Mouse (Mus musculus) kidney, postnatal 25 days (tissue): ENCODE measurements around the gene Adgrb3.
A peak's percentile ranks its signal among the peaks of the same experiment; 100 is the strongest.
"Not testable (repeated sequence)": the region's sequence is repeated elsewhere in the genome, so short reads cannot be mapped to it uniquely, and the experiment has no call there.

Experiments used
- DNase-seq, 2 experiments: peaks; one replicate each; pipeline ENCODE4 v3.0.0; 2021; ENCODE audit warnings: mixed read lengths in 2 of 2

The Adgrb3 gene

GRCm38 (mm10) chr1:25504313-25504712 is 325.2 kb downstream of the Adgrb3 start:
- DNase-seq, result no peak

DNA sequence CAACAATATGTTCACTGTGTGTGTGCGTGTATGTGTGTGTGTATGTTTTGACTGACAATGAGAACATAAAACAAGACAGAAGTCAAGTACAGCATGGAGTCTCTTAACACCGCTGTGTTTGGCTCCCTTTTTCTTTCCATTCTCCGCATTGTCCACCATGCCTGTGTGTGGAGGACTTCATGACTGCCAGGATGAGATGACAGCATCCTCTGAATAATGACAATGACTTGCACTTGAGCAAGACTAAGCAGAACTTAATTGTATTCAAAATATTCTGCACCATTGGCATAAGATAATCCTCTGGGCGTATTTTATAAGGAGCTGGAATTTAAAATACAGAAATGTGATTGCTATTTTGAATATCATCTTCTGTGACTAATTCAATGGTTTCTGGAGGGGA is 326.0 kb downstream of the Adgrb3 start:
- DNase-seq, result no peak

- no peak for DNase-seq
These were observed 334.1 kb downstream of the Adgrb3 start for GRCm38 (mm10) chr1:25495202-25495914.

- DNase-seq, result no peak
These were observed 338.0 kb downstream of the Adgrb3 start for GRCm38 (mm10) chr1:25491503-25491902.

DNA sequence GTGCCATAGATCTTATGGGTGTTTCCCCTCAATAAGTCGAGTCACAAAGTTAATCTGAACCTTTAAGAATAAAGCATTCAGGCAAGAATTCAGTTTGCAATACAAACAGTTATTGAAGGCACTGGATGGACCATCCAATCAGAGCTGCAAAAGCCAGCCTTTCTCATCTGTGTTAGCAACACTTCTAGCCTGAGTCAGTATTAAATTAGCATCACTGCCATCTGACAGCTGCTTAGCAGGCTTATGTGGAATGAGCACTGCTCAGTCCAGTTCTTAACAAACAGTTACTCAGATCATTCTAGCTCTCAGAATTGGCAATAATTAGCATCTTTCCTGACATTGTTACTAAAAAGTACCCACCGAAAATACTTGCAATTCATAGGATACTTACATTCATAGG is 339.3 kb downstream of the Adgrb3 start:
- DNase-seq, result no peak

DNA sequence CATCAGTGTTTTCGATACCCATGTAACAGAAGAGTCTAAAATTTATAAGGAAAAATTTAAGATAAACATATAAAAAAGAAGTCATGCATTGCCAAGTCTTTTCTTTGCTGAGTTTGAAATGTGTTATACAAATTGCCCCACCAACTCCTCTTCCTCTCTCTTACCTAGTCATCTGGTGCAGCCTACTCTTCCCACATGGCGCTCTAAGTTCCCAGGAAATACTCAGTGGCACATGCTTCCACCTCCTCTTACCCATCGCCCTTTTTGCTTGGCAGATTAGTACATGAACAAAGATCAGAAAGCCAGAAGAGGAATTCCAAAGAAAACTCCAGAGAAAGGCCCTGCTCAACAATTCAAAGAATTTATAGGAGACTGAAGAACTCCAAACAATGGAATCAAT is 353.8 kb downstream of the Adgrb3 start:
- DNase-seq, result no peak

DNA sequence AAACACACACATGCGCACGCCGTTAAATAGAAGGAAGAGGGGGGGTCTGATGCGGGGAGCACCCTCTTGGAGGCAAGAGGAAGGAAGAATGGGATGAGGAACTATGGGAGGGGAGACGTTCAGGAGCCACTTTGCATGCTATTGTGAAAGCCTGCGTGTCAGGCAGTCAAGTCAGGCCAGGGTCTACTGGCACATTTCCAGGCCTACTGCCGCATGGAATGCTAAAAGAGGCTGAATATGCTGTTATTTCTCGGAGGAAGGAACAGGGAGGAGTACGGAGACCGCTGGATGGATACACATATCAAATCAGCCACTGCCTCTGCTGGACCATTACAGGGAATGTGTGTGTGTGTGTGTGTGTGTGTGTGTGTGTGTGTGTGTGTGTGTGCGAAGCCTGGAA is 355.0 kb downstream of the Adgrb3 start:
- DNase-seq, result peak in 1 of 2 experiments; percentile 1

DNA sequence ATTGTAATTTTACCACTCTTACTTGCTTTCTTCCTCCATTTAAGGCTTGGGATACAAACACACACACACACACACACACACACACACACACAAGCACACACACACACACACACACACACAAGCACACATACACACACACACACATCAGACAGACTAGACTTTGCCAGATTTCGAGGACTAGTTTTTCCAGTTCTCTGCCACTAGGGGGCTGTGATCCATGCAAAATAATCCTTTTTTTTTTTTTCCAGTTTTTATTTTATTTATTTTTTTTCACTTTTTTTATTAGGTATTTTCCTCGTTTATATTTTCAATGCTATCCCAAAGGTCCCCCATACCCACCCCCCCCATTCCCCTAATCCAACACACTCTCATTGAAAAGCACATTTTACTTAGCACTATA is 357.9 kb downstream of the Adgrb3 start:
- not testable (repeated sequence) for DNase-seq

DNA sequence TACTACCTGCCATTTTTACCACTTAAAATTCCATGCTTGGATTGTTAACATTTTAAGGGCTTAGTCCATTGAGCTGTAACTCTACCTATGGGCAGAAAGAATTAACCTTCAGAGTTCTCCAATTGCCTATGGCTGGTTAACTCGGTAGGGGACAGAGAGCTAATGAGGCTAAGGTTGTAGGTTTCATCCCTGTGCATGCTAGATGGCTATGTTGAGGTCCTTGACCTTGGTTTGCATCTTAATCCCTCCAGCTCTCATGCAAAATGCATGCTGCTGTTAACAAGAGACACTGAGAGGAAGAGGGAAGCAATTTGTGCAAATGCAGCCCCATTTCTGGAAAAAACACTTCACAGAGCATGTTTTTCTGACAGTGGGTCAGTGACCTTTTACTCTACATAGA is 366.9 kb downstream of the Adgrb3 start:
- DNase-seq, result no peak

DNA sequence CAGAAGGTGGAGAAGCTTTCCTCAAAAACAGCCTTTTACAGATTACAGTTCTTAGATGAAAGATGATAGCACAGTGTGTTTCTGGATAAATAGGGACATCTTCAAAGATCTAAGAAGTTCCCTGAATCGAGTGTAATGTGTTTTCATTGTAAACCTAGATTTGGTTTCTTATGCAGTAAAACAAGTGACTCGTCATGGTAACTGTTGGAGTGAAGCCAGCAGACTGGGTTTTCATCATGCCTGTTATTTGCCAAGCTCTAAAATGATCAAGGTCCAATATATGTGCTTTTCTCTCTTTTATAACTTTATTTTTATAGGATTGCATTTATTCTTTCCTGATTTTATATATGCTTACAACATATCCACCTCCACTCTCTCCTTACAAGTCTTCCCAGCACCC is 394.0 kb downstream of the Adgrb3 start:
- no peak for DNase-seq

DNA sequence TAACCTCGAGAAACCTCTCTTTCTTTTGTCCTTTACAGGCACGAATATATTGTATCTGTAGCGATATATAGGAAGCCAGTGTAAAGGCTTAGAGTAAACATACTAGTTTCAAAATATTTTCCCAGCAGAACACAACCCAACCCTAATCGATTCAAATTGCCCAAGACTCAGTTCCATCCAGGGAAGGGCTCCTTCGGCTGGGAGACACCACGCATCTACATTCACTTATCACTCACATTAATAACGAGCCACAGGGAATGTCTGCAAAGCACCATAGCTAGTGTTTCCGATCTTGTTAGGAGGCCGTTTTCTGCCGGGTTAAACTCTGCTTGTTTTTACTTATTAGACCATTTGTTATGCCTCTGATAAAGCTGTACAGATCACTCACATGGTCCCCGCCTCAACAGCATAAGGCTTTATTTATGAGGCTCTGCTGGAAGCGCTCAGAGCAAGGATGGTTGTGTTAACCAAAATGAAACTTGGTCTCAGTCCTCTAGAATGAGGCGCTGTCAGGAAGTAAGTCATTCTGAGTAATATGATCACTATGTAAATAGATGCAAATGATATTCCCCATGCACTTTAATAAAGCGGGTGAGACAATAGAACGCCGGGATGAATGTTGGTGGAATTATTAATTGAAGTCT is 399.2 kb downstream of the Adgrb3 start:
- no peak for DNase-seq

DNA sequence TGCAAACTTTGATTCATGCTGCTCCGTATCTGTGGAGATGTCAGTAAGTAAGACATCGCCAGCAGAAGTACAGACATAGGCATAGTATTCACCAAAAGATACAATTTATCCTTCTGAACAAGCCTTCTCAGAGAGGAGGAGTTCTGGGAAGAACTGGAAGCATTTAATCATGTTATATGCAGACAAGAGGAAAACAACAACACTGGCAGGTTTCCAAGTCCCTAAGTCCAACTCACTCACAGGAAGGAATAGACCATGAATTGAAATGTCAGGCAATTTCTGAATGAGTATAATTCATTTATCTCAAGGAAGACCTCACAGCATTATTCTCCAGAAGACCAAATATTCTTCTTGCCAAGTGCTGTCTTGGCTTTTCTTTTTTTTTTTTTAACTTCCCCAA is 408.8 kb downstream of the Adgrb3 start:
- DNase-seq, result no peak

GRCm38 (mm10) chr1:25419378-25419777 is 410.1 kb downstream of the Adgrb3 start:
- DNase-seq, result no peak

DNA sequence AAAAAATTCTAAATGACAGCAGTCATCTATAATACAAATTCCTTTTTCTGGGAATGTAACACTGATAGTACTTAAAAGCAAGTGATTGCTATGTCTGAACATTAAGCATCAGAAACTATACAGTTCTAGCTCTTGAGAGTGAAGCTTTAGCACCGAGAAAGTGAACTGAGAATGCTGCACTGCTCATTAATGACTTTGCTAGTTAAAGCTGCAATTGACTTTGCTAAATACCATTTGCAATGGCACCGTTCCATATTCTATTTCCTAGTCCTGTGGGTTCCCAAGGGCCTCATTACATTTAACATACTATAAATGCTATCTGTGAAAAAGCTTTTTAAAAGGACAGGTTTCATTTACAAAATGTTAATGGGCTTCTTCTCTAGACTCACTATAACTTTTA is 414.4 kb downstream of the Adgrb3 start:
- no peak for DNase-seq

DNA sequence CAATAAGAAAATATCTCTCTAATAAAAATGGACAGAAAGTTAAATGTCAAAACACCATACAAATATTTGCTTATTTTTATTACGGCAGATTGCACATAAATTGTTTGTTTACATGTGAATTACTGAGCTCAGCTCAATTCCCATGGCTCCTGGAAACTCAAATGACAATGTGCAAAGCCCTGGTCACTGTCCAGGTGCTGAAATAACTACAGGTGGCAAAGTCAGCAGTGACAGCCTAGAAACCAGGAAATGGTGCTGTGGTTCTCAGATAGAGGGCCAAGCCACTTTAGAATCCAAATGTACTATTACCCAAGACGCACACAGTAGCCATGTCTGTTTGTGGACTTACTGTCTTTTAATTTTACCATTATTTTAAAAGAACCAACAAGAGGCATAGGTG is 465.3 kb downstream of the Adgrb3 start:
- no peak for DNase-seq

- no peak for DNase-seq
These were observed 471.0 kb downstream of the Adgrb3 start for GRCm38 (mm10) chr1:25358554-25358953.

GRCm38 (mm10) chr1:25355486-25355885 is 474.0 kb downstream of the Adgrb3 start:
- no peak for DNase-seq

- DNase-seq, result no peak
These were observed 484.6 kb downstream of the Adgrb3 start for GRCm38 (mm10) chr1:25344876-25345275.

DNA sequence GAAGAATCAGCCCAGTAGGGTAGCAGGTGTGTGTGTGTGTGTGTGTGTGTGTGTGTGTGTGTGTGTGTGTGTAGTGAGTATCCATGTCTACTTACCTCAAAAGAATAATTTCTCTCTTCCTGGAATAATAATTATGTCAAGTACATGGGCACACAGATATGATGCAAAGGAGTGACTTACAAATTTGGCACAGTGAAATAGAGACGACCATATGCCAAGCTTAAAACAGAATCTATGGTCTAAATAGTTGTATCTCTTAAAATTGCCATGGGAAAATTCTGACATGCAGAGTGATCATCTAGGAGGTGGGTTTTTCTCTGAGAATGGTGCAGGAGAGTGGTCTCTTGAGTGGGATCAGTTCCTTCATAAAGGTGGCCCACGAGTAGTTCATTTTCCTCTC is 504.1 kb downstream of the Adgrb3 start:
- DNase-seq, result no peak

- no peak for DNase-seq
These were observed 512.4 kb downstream of the Adgrb3 start for GRCm38 (mm10) chr1:25317142-25317541.

DNA sequence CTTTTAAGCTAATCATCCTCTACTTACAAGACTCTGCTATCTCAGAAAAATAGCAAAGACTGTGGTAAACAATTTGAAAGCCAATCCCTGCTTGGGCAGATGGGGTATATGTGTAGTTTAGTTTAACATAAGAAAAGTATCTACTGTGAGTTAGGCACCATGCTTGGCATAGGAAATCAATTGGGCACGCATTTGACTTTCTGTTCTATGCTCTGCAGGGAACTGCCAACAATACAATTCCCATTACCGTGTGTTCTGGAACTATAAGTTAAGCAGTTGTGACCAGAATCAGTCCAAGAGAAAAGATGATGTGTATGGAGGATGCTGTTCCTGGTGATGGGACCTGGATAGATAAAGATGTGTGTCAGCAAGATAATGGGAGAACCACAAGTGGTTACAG is 517.2 kb downstream of the Adgrb3 start:
- DNase-seq, result no peak

GRCm38 (mm10) chr1:25310066-25310465 is 519.4 kb downstream of the Adgrb3 start:
- DNase-seq, result no peak

GRCm38 (mm10) chr1:25281471-25281870 is 548.0 kb downstream of the Adgrb3 start:
- no peak for DNase-seq

DNA sequence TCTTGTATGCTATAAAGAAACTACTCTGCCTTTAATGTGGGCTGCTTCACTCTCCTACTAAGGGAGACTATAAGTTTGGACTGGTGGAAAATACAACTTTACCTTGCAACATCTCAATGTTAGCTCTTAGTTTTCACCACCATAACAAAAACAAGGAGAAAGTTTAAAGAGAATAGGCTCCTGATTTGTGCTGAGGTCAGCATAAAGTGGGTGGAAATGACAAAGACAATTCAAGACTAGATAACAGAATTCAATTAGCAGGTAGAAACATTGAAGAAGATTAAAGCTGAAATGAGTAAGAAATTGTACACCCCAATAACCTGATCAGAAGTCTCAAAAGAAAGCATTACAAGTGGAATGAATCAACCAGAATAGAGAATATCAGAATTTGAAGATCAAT is 578.9 kb downstream of the Adgrb3 start:
- DNase-seq, result no peak

GRCm38 (mm10) chr1:25242436-25242835 is 587.1 kb downstream of the Adgrb3 start:
- DNase-seq, result no peak
